Mouse (Mus musculus) stomach, embryonic 14.5 days (tissue): ENCODE results near the gene Atg9a. TPM values are rescaled to one million over a fixed set of nuclear protein-coding genes. Genes with fewer than 3 reads are reported as not detected.
A peak's percentile ranks its signal among the peaks of the same experiment; 100 is the strongest.

Experiments
- ATAC-seq: fragments of 200-750 bp; cut with Nextera tagmentation; 2 replicates; pipeline ENCODE4 v1.8.0; 2017; ENCODE audit warnings: low read depth, moderate TSS enrichment; ENCODE audit not compliant: insufficient number of reproducible peaks, insufficient read depth, low FRiP score
- H3K27ac ChIP-seq: fragments of 300-500 bp; sonication (generic); 2 replicates; pipeline ENCODE4 v1.5.1; 2014; ENCODE audit warnings: mild to moderate bottlenecking, low read length, moderate library complexity, mixed read lengths
- H3K27me3 ChIP-seq: fragments of 300-500 bp; sonication (generic); 2 replicates; pipeline ENCODE4 v1.6.1; 2014; ENCODE audit warnings: low read length, control low read depth, mixed read lengths; ENCODE audit not compliant: control insufficient read depth, insufficient read depth
- H3K36me3 ChIP-seq: fragments of 300-500 bp; sonication (generic); 2 replicates; pipeline ENCODE4 v1.6.1; 2014; ENCODE audit warnings: mild to moderate bottlenecking, control low read depth, low read length, moderate library complexity, mixed read lengths; ENCODE audit not compliant: control insufficient read depth, insufficient read depth
- H3K4me1 ChIP-seq: fragments of 300-500 bp; sonication (generic); 2 replicates; pipeline ENCODE4 v1.6.1; 2014; ENCODE audit warnings: low read length, control low read depth, mixed read lengths; ENCODE audit not compliant: control insufficient read depth, insufficient read depth
- H3K4me2 ChIP-seq: fragments of 300-500 bp; sonication (generic); replicated peaks from 2 replicates; pipeline ENCODE4 v1.6.1; 2014; ENCODE audit warnings: low read depth, low read length, control low read depth
- H3K4me3 ChIP-seq: fragments of 300-500 bp; sonication (generic); 2 replicates; pipeline ENCODE4 v1.5.1; 2014; ENCODE audit warnings: low read depth, low read length, control low read depth
- H3K9ac ChIP-seq: fragments of 300-500 bp; sonication (generic); replicated peaks from 2 replicates; pipeline ENCODE4 v1.6.1; 2014; ENCODE audit warnings: low read depth, mild to moderate bottlenecking, control low read depth, low read length, moderate library complexity, mixed read lengths
- H3K9me3 ChIP-seq: fragments of 300-500 bp; sonication (generic); 2 replicates; pipeline ENCODE4 v1.6.1; 2016; ENCODE audit warnings: low read depth, low read length, control low read depth; ENCODE audit not compliant: control insufficient read depth
- WGBS: fragments of 180-500 bp; shearing (Covaris S2); extraction: QIAGEN DNeasy Blood & Tissue Kit; methylation state at CpG from one replicate; pipeline ENCODE4 v1.1.7; 2014; 5-methylcytosine and 5-hydroxymethylcytosine counted together
- polyA plus RNA-seq: library from polyadenylated mRNA; unstranded; fragments of >200 nt; fragmentation: Nextera tagmentation; extraction: Ambion mirVana; gene quantifications from 2 replicates; pipeline ENCODE4 v1.2.1, GENCODE M21; 2014

Atg9a gene
- polyA plus RNA-seq, 1 experiment from 2014 or later = 23.2 TPM

DNA sequence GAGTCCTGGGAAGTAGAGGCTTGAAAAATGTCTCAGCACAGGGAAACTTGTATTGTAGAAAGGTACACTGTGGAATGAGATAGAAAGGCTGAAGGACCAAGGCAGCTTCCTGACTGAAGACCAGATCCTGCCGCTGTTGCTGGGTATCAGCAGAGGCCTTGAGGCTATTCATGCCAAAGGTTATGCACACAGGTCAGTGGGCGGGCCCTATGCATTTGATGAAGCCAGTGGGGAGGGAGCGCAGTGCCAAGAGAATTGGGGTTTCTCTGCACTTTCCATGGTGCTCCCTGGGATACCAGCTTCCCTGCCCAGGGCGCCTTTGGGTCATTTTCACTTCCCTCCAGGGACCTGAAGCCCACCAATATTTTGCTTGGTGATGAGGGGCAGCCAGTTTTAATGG, 20.5 kb upstream of the Atg9a start:
- no peak overlapping the region for H3K4me3 ChIP-seq
- H3K4me1 ChIP-seq = peaks cover 22% of the 10 kb centered on the region; the same call in 1 of the 2 replicates
- 74% methylated on average over 4 of the region's 4 CpGs for WGBS
- no peaks in the 10 kb centered on the region for H3K9me3 ChIP-seq
- peaks cover 18% of the 10 kb centered on the region; the same call in 1 of the 2 replicates for H3K36me3 ChIP-seq
- no peak overlapping the region for H3K4me2 ChIP-seq
- H3K27ac ChIP-seq = no peak overlapping the region
- H3K27me3 ChIP-seq = no peaks in the 10 kb centered on the region
- ATAC-seq = no peak
- no peak overlapping the region for H3K9ac ChIP-seq

DNA sequence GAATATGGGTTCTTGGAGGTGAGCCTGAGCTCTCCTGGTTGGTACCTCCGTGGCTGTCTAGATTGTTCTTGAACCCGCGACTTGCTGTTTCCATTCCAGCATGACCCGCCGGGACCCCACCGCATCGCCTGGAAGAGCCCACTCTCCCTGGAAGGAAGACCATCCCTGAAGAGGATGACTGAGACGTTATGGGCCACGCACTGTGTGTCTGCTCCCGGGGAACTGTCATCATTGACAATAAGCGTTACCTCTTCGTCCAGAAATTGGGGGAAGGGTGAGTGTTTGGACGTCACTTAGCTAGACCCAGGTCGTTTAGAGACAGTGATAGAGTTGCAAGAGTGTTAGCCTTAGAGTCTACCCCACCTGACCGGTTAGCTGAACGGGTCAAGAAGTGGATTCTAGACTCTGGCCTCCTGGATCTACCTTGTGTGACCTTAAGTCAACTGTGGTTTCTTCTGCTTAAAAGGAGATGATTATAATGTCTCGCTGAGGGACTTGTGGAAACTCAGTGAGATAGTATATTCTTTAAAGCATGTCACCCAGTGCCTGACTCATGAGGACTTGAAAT, 19.2 kb upstream of the Atg9a start:
- WGBS = 11% methylated on average over 17 of the region's 17 CpGs
- Histone ChIP-seq H3K9ac (peak overlapping the region; percentile 84), H3K36me3 (peaks cover 18% of the 10 kb centered on the region; the same call in 1 of the 2 replicates), H3K9me3 (no peaks in the 10 kb centered on the region), H3K4me3 (peak overlapping the region; percentile 93), H3K4me1 (peaks cover 22% of the 10 kb centered on the region; the same call in 1 of the 2 replicates), H3K27me3 (no peaks in the 10 kb centered on the region), H3K27ac (peak overlapping the region; percentile 10; the same call in 1 of the 2 replicates), H3K4me2 (peak overlapping the region; percentile 90)
- no peak for ATAC-seq

- H3K36me3 ChIP-seq = peaks cover 18% of the 10 kb centered on the region; the same call in 1 of the 2 replicates
- H3K4me3 ChIP-seq = peak within 1 kb of the TSS; percentile 93
- 5% methylated on average over 42 of the region's 42 CpGs for WGBS
- H3K4me1 ChIP-seq = peaks cover 22% of the 10 kb centered on the region; the same call in 1 of the 2 replicates
- peak within 1 kb of the TSS; percentile 84 for H3K9ac ChIP-seq
- peak; percentile 90 for ATAC-seq
- H3K27ac ChIP-seq = peak within 1 kb of the TSS; percentile 10; the same call in 1 of the 2 replicates
- H3K9me3 ChIP-seq = no peaks in the 10 kb centered on the region
- peak within 1 kb of the TSS; percentile 90 for H3K4me2 ChIP-seq
- H3K27me3 ChIP-seq = no peaks in the 10 kb centered on the region
Measured at GRCm38 (mm10) chr1:75210136-75211087, 18.4 kb upstream of the Atg9a start, which contains the start of the genes Glb1l and Stk16. Glb1l (minus strand) TSS chr1:75210813. Stk16 (plus strand) TSS chr1:75210838.

DNA sequence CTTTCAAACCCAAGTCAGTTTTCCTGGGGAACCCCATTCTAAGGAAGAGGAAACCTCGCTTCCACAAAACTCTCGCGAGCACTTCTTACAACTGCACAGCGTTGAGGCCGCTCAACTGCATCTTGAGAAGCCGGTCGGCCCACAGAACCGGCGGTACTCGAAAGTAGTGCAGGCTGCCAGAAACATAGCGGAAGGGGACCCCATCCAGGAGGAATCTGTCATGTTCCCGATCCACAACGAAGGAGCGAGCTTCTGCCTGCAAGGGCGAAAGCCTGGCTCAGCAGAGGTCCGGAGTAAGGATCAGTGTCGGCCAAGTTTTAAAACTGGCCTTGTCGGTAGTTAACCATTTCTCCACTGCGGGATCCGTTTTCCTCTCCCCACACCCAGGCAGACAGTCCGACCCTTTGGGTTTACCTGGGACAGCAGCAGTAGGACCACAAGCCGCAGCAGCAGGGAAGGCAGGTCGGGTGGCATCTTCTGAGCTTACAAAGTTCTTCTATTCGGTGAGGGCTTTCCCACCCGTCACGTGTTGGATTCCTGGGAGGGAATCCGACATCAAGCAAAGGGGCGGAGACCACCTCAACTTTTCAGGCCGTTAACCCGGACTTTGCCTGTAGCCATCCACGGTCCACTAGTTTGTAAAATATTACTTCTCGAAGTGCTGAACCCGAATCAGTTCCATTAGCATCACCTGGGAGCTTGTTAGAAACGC, 17.1 kb upstream of the Atg9a start:
- Histone ChIP-seq H3K4me2 (peak overlapping the region; percentile 41), H3K4me1 (peaks cover 22% of the 10 kb centered on the region; the same call in 1 of the 2 replicates), H3K9ac (peak overlapping the region; percentile 36; the same call in 1 of the 2 replicates), H3K4me3 (peak overlapping the region; percentile 36), H3K9me3 (no peaks in the 10 kb centered on the region), H3K36me3 (peaks cover 15% of the 10 kb centered on the region; the same call in 1 of the 2 replicates), H3K27me3 (no peaks in the 10 kb centered on the region), H3K27ac (no peak overlapping the region)
- no peak for ATAC-seq
- 10% methylated on average over 34 of the region's 34 CpGs for WGBS

- Histone ChIP-seq H3K4me1 (no peaks in the 10 kb centered on the region), H3K27ac (no peak overlapping the region), H3K9ac (no peak overlapping the region), H3K36me3 (peaks cover 35% of the 10 kb centered on the region), H3K4me3 (no peak overlapping the region), H3K4me2 (no peak overlapping the region), H3K9me3 (no peaks in the 10 kb centered on the region), H3K27me3 (no peaks in the 10 kb centered on the region)
- ATAC-seq = no peak
- 92% methylated on average over 1 of the region's 1 CpGs for WGBS
Measured at GRCm38 (mm10) chr1:75201236-75201635, 9.2 kb upstream of the Atg9a start.

GRCm38 (mm10) chr1:75192452-75192851, 456 bp upstream of the Atg9a start:
- Histone ChIP-seq H3K4me2 (peak overlapping the region; percentile 70), H3K4me3 (peak overlapping the region; percentile 61), H3K9me3 (no peaks in the 10 kb centered on the region), H3K9ac (peak overlapping the region; percentile 64), H3K4me1 (peaks cover 13% of the 10 kb centered on the region), H3K36me3 (peaks cover 19% of the 10 kb centered on the region; the same call in 1 of the 2 replicates), H3K27ac (peak overlapping the region; percentile 89), H3K27me3 (no peaks in the 10 kb centered on the region)
- WGBS = under 1% methylated on average over 19 of the region's 19 CpGs
- peak; percentile 47; the same call in 1 of the 2 replicates for ATAC-seq

GRCm38 (mm10) chr1:75191258-75191621, 756 bp downstream of the Atg9a start:
- Histone ChIP-seq H3K9me3 (no peaks in the 10 kb centered on the region), H3K36me3 (peaks cover 15% of the 10 kb centered on the region), H3K4me3 (peak overlapping the region; percentile 61), H3K4me1 (peaks cover 13% of the 10 kb centered on the region), H3K9ac (peak overlapping the region; percentile 60), H3K27ac (peak overlapping the region; percentile 77; the same call in 1 of the 2 replicates), H3K4me2 (peak overlapping the region; percentile 70), H3K27me3 (no peaks in the 10 kb centered on the region)
- 46% methylated on average over 5 of the region's 5 CpGs for WGBS
- ATAC-seq = no peak; the same call in 1 of the 2 replicates

DNA sequence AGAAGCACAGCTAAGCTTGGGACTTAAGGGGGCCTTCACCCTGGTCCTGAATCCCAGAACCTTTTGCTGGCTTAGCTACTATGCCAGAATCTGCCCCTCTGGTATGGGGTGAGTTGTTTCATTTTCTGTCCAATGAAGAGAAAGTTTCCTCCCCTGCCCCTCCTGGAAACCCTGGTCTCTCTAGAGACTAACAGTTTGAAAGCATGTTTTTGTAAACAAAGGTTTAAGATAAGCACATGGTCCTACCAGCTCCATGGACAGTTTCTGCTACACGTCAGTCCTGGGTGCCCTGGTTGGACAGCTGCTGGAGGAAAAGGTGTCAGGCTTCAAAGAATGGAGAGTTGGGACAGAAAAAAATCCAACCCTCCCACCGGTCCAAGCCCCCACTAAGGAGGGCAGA, 1.4 kb downstream of the Atg9a start:
- Histone ChIP-seq H3K36me3 (peaks cover 15% of the 10 kb centered on the region), H3K27me3 (no peaks in the 10 kb centered on the region), H3K4me2 (peak overlapping the region; percentile 70; the same call in 1 of the 2 replicates), H3K27ac (no peak overlapping the region), H3K4me1 (peaks cover 13% of the 10 kb centered on the region), H3K9ac (no peak overlapping the region), H3K9me3 (no peaks in the 10 kb centered on the region), H3K4me3 (no peak overlapping the region)
- ATAC-seq = no peak
- WGBS = 31% methylated on average over 2 of the region's 2 CpGs
